Mouse (Mus musculus): Measurements from ENCODE around the gene Atf6.

- no peak for TF ChIP-seq CTCF (IDR thresholded peaks at IDR 0.05; ENCODE audit: low read depth)
- TF ChIP-seq EP300 (optimal IDR thresholded peaks at IDR 0.05) = no peak
Measured at GRCm38 (mm10) chr1:170876906-170877305, 9.3 kb upstream of the Atf6 start.

All from stomach, postnatal 0 days (tissue).